Mouse (Mus musculus) monocyte, adult 59 days (primary cell): ENCODE measurements around the gene Aim2. TPM values are rescaled to one million over a fixed set of nuclear protein-coding genes. Genes with fewer than 3 reads are reported as not detected.

Source experiments
- total RNA-seq, 2 experiments: library from RNA; stranded (reverse); gene quantifications; one replicate each; pipeline ENCODE4 v1.2.4; 2023

Aim2 gene
- 100 to 1,000 TPM; 155 to 171 TPM for total RNA-seq

GRCm38 (mm10) chr1:173350372-173350957, at the start of gene Aim2:
Aim2 (plus strand) TSS chr1:173350879.

GRCm38 (mm10) chr1:173333312-173334253, 17.1 kb upstream of the Aim2 start, which contains the start of gene Ackr1:
Ackr1 (minus strand) TSS chr1:173333750.

GRCm38 (mm10) chr1:173367356-173368046, 16.8 kb downstream of the Aim2 start, which contains the start of gene Cadm3:
Cadm3 (minus strand) TSS chr1:173367695.

GRCm38 (mm10) chr1:173490812-173491480, 140.3 kb downstream of the Aim2 start, which contains the start of gene Ifi206:
Ifi206 (minus strand) TSS chr1:173491041.

Other genes with a start within 250 kb of the Aim2 start
- not detected for gene Olfr1408, start 213.5 kb upstream of the Aim2 start, total RNA-seq
- not detected for gene Olfr1406, start 160.2 kb upstream of the Aim2 start, total RNA-seq
- not detected for gene Olfr218, start 153.1 kb upstream of the Aim2 start, total RNA-seq
- gene Olfr1404, start 138.5 kb upstream of the Aim2 start, total RNA-seq, result not detected
- gene Fcer1a, start 123.7 kb upstream of the Aim2 start, total RNA-seq, result under 1 TPM in 1 of 2 experiments, not detected in 1; 0.67 TPM
- not detected for gene Olfr418, start 84.9 kb upstream of the Aim2 start, total RNA-seq
- gene Mptx2, start 73.1 kb upstream of the Aim2 start, total RNA-seq, result not detected
- 1 to 10 TPM; 1.4 to 1.7 TPM for gene Ackr1, start 17.1 kb upstream of the Aim2 start, total RNA-seq
- 10 to 100 TPM; 10.6 to 10.9 TPM for gene Cadm3, start 16.8 kb downstream of the Aim2 start, total RNA-seq
- 10 to 100 TPM in 1 of 2 experiments, 1 to 10 TPM in 1; 8.6 to 14.4 TPM for gene Ifi206, start 140.2 kb downstream of the Aim2 start, total RNA-seq
- 1 to 10 TPM in 1 of 2 experiments, under 1 TPM in 1; 0.58 to 1.3 TPM for gene Ifi214, start 185.1 kb downstream of the Aim2 start, total RNA-seq
- gene Ifi213, start 248.4 kb downstream of the Aim2 start, total RNA-seq, result 10 to 100 TPM; 31.2 to 36.6 TPM